Mouse (Mus musculus) gastrocnemius, postnatal 10 days (tissue): Measurements from ENCODE around the gene Vps72. TPM values are rescaled to one million over a fixed set of nuclear protein-coding genes. Genes with fewer than 3 reads are reported as not detected.

ENCODE experiments used
- DNase-seq: peaks from one replicate; pipeline ENCODE4 v3.0.0; 2021; ENCODE audit warnings: mixed read lengths
- microRNA-seq, 2 experiments: library from miRNA; unstranded; fragments of <30 nt; microRNA quantifications; one replicate each; pipeline ENCODE4 v1.2.0; 2021
- total RNA-seq, 2 experiments: library from RNA; stranded (reverse); gene quantifications; 2 replicates each; pipeline ENCODE4 v1.2.3; 2021

Vps72 gene
- total RNA-seq, 2 experiments from 2014 or later, result 41.0 to 49.1 TPM

GRCm38 (mm10) chr3:95164840-95165239, 54.0 kb downstream of the Vps72 start:
- DNase-seq, result no peak

- DNase-seq, result no peak
Observed at GRCm38 (mm10) chr3:95169996-95170395, 59.2 kb downstream of the Vps72 start.

- no peak for DNase-seq
Observed at GRCm38 (mm10) chr3:95171105-95171504, 60.3 kb downstream of the Vps72 start.

Small RNA genes within 50 kb of the gene (microRNA-seq; reads per million reads assigned to microRNA genes)
- 0 reads per million in 2 experiments for gene Mir8099-1

Other genes starting within 250 kb of the Vps72 start
- gene Psmb4, start 224.1 kb upstream of the Vps72 start, total RNA-seq, result 100 to 1,000 TPM; 240 to 255 TPM
- 1 to 10 TPM; 8.3 to 8.6 TPM for gene Selenbp1, start 178.0 kb upstream of the Vps72 start, total RNA-seq
- 10 to 100 TPM in 1 of 2 experiments, 1 to 10 TPM in 1; 7.6 to 11.5 TPM for gene Rfx5, start 156.9 kb upstream of the Vps72 start, total RNA-seq
- 10 to 100 TPM; 31.0 to 32.7 TPM for gene Pi4kb, start 136.3 kb upstream of the Vps72 start, total RNA-seq
- gene Zfp687, start 95.6 kb upstream of the Vps72 start, total RNA-seq, result 10 to 100 TPM; 20.2 to 22.6 TPM
- 100 to 1,000 TPM; 167 to 176 TPM for gene Psmd4, start 68.4 kb upstream of the Vps72 start, total RNA-seq
- 10 to 100 TPM; 20.1 to 22.8 TPM for gene Pip5k1a, start 4.1 kb upstream of the Vps72 start, total RNA-seq
- gene Tmod4, start 13.5 kb downstream of the Vps72 start, total RNA-seq, result 100 to 1,000 TPM; 423 to 469 TPM
- 10 to 100 TPM; 35.5 to 40.8 TPM for gene Scnm1, start 23.0 kb downstream of the Vps72 start, total RNA-seq
- gene Lysmd1, start 23.1 kb downstream of the Vps72 start, total RNA-seq, result 1 to 10 TPM; 6.0 to 6.7 TPM
- gene Tnfaip8l2, start 31.3 kb downstream of the Vps72 start, total RNA-seq, result 1 to 10 TPM; 1.8 to 2.3 TPM
- gene Sema6c, start 49.4 kb downstream of the Vps72 start, total RNA-seq, result 100 to 1,000 TPM; 103 to 123 TPM
- gene Gabpb2, start 106.9 kb downstream of the Vps72 start, total RNA-seq, result 10 to 100 TPM in 1 of 2 experiments, 1 to 10 TPM in 1; 9.4 to 12.4 TPM
- gene Cdc42se1, start 117.7 kb downstream of the Vps72 start, total RNA-seq, result 10 to 100 TPM; 26.2 to 35.0 TPM
- gene Mllt11, start 121.1 kb downstream of the Vps72 start, total RNA-seq, result 10 to 100 TPM; 39.8 to 44.8 TPM
- gene Gm128, start 130.6 kb downstream of the Vps72 start, total RNA-seq, result under 1 TPM in 1 of 2 experiments, not detected in 1; 0.20 TPM
- not detected for gene Bnipl, start 140.2 kb downstream of the Vps72 start, total RNA-seq
- 10 to 100 TPM; 19.8 to 21.7 TPM for gene Mindy1, start 170.3 kb downstream of the Vps72 start, total RNA-seq
- gene Prune1, start 171.1 kb downstream of the Vps72 start, total RNA-seq, result 10 to 100 TPM; 38.1 to 46.8 TPM
- gene Anxa9, start 196.2 kb downstream of the Vps72 start, total RNA-seq, result under 1 TPM; 0.27 to 0.63 TPM
- 10 to 100 TPM; 42.6 to 51.9 TPM for gene Cers2, start 203.8 kb downstream of the Vps72 start, total RNA-seq
- gene Setdb1, start 246.2 kb downstream of the Vps72 start, total RNA-seq, result 10 to 100 TPM; 12.6 to 17.2 TPM